Mouse (Mus musculus) T-helper 1 cell (primary cell): ENCODE data around the gene Slc35g3.
"Not testable (repeated sequence)": the region's sequence is repeated elsewhere in the genome, so short reads cannot be mapped to it uniquely, and the experiment has no call there.

Source experiments
- in situ Hi-C: fragments of 300-600 bp; cut with MboI, MseI; formaldehyde crosslinking; loops from one replicate; pipeline ENCODE4 v1.15.1; 2025; ENCODE audit warnings: high pct_unique_total_duplicates

The Slc35g3 gene

DNA sequence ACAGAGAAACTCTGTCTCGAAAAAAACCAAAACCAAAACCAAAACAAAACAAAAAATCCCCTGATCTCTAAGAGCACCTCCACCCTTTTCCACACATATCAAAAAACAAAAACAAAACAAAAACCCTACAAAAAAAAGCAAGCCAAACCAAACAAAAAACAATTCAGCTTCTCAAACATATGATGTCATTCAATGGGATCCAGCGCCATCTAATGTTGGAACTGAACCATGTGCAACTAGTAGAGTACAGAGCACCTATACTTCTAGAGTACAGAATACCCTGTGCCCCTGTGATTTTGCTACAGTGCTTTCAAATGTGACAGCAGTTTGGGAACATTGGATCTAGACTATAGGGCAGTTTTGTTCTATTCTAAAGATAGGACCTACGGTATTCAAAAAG, 7.1 kb downstream of the Slc35g3 start:
- in situ Hi-C loops, result no loop called here

DNA sequence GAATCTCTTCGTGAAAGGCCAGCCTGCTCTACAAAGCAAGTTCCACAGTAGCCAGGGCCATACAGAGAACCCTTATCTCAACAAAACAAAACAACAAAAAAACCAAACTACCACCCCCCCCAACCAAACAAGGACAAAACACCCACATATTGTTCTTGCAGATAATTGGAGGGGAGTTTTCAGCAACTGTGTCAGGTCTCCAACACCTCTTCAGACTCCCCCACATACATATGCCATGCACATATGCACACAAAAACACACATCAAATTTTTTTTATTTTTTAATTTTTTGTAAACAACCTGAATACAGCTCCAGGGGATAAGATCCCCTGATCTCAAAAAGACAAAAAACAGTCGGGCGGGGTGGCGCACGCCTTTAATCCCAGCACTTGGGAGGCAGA, 7.5 kb downstream of the Slc35g3 start:
- in situ Hi-C loops, result no loop called here

- in situ Hi-C loops, result no loop called here
Measured at GRCm38 (mm10) chr11:69752686-69753085, 9.1 kb downstream of the Slc35g3 start.

- in situ Hi-C loops, result no loop called here
Measured at GRCm38 (mm10) chr11:69751635-69752034, 10.1 kb downstream of the Slc35g3 start.

- in situ Hi-C loops, result not testable (repeated sequence)
Measured at GRCm38 (mm10) chr11:69731408-69731807, 30.4 kb downstream of the Slc35g3 start.

GRCm38 (mm10) chr11:69729063-69729462, 32.7 kb downstream of the Slc35g3 start:
- in situ Hi-C loops, result loop anchor here (5.0 kb wide), 2 partner anchors 42 to 148 kb away; partner anchors contain the start of genes Tmem95 and Tnfsf13

- in situ Hi-C loops, result loop anchor here (5.0 kb wide), 2 partner anchors 39 to 151 kb away; partner anchors contain the start of genes Tmem95 and Tnfsf13
Measured at GRCm38 (mm10) chr11:69725951-69726350, 35.8 kb downstream of the Slc35g3 start.

GRCm38 (mm10) chr11:69723074-69723473, 38.7 kb downstream of the Slc35g3 start:
- in situ Hi-C loops, result no loop called here

DNA sequence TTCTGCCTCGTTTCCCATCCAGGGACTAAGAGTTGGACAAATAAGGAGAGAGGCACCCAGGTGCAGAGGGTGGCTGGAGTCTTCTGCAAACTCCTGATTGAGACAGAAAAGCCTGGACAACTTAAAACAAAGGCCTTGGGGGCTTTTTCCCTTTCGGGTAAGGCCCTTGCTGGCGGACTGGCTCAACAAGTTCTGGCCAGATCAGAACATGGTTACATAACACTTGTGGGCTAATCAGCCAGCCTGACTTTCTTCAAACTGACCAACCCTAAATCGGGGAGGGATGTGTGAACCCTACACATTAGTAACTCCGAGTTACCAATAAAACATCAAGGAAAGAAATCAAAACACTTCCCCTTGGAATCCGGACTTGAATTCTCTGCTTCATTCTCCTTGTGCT, 40.9 kb downstream of the Slc35g3 start:
- in situ Hi-C loops, result no loop called here

GRCm38 (mm10) chr11:69719423-69719822, 42.3 kb downstream of the Slc35g3 start:
- in situ Hi-C loops, result no loop called here

- in situ Hi-C loops, result no loop called here
Measured at GRCm38 (mm10) chr11:69718661-69719060, 43.1 kb downstream of the Slc35g3 start.

DNA sequence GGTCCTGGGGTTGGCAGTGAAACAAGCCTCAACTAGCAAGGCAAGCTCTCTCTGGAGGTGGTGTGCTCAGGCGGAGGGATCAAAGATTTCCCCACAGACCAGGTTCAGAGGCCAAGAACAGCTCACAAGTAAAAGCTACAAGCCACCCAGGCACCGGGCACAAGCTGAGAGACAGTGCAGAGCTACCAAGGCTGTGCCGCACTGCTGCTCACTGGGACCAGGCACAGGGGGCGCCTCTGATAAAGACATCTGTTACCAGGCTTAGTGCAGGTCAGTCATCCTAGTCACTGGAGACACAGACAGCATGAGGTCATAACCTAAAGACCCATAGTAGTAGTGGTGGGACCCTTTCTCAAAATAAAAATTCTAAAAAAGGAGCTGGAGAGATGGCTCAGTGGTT, 44.8 kb downstream of the Slc35g3 start:
- in situ Hi-C loops, result no loop called here

DNA sequence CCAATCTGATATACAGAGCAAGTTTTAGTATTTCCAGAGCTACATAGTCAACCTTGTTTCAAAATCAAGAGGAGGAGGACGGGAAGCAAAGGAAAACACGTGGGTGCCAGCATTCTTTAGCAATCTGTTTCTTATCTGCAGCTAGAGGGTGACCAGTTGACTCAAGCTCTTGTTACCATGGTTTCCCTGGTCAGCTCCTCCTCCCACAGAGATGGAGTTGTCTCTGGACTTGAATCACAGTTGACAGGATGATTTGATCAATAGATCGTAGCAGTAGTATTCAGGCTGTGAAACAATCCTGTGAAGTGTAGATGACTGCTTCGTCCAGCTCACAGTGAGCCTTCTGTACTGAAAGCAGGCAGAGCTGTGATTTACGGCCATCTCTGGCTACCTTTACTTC, 45.8 kb downstream of the Slc35g3 start:
- in situ Hi-C loops, result no loop called here

DNA sequence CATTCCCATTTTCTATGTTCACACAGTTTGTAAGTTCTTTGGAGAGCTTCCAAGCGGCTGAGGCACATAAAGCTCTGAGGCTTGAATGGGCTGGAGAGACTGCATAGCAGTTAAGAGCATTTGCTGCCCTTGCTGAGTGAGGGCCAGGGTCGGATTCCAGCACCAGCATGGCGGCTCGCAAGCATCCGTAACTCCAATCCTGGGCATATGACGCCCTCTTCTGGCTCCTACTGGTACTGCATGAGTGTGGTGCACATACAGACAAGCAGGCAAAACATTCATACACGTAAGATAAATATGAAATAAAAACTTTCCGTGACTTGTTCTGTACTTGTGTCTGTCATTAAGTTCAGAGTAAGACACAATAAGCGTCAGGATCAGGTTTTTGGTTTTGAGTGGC, 46.3 kb downstream of the Slc35g3 start:
- in situ Hi-C loops, result no loop called here

- in situ Hi-C loops, result no loop called here
Measured at GRCm38 (mm10) chr11:69714636-69715329, 47.0 kb downstream of the Slc35g3 start.

- in situ Hi-C loops, result no loop called here
Measured at GRCm38 (mm10) chr11:69712954-69713672, 48.7 kb downstream of the Slc35g3 start.

- in situ Hi-C loops, result no loop called here
Measured at GRCm38 (mm10) chr11:69711082-69711481, 50.7 kb downstream of the Slc35g3 start.

DNA sequence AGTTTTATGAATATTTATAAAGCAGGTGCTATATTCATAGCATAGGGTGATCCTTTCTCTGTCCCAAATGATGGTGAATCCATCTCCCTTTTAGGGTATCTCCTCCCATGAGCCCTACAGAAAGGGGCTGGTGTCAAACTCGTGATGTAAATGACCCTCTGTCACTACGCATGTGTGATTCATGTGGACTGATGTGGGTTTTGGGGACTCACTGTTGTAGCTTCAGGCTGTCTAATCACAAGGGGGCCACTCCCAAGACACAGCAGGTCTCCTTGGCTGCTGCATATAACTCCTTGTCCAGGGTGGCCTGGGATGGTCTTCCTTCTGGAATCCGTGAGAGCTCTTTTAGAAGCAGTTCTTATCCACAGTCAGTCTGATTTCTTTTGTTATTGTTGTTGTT, 51.3 kb downstream of the Slc35g3 start:
- in situ Hi-C loops, result no loop called here
